In genomic region chr12:80728814-80729213, GRCm38 (mm10) we compare ENCODE assay signal across 10 mouse cellular contexts. TPM values are rescaled to one million over a fixed set of nuclear protein-coding genes. Genes with fewer than 3 reads are reported as not detected.
DNase-seq lines count a peak whose midpoint lies in the region; ATAC-seq and TF ChIP-seq lines count a peak whose summit lies in the region.
"Had no signal": no experiment of that assay in that cellular context is flagged by ENCODE, and none has a peak within 500 bp of the region (broad histone marks: within the 10 kb centered on the region; RNA-seq: fewer than 3 reads in every experiment).

No protein-coding gene starts in this region.

- no peaks in the 10 kb centered on the region for H3K36me3 ChIP-seq in intestine, postnatal 0 days (ENCODE audit: control insufficient read depth, insufficient read depth)
- H3K36me3 ChIP-seq in intestine, embryonic 16.5 days (ENCODE audit: control insufficient read depth, insufficient read depth, low read length), result no peaks in the 10 kb centered on the region
- no peaks in the 10 kb centered on the region for H3K36me3 ChIP-seq in midbrain, embryonic 14.5 days (ENCODE audit: control insufficient read depth, insufficient read depth, low read length)
- no peaks in the 10 kb centered on the region for H3K36me3 ChIP-seq in midbrain, embryonic 15.5 days (replicated peaks)
- H3K36me3 ChIP-seq: hindbrain, embryonic 13.5 days had no signal

- DNase-seq in midbrain, embryonic 14.5 days, result peak; percentile 62
- no peak for DNase-seq in Patski (ENCODE audit: low read depth, low spot score)
- peak; percentile 32 for DNase-seq in retina, postnatal 1 day
- no peak for DNase-seq in right cerebral cortex, postnatal 36 days (ENCODE audit: low spot score in 2 of 2)
- DNase-seq: heart, adult 18-20 months had no signal

- H3K9me3 ChIP-seq in intestine, postnatal 0 days (ENCODE audit: control insufficient read depth), result no peaks in the 10 kb centered on the region
- H3K9me3 ChIP-seq in intestine, embryonic 16.5 days (ENCODE audit: control insufficient read depth, low read length), result no peaks in the 10 kb centered on the region
- H3K9me3 ChIP-seq in midbrain, embryonic 14.5 days (ENCODE audit: control insufficient read depth, low read length), result no peaks in the 10 kb centered on the region
- no peaks in the 10 kb centered on the region for H3K9me3 ChIP-seq in midbrain, embryonic 15.5 days
- H3K9me3 ChIP-seq: forebrain, embryonic 13.5 days; hindbrain, embryonic 13.5 days had no signal

- TF ChIP-seq CTCF in intestine, postnatal 0 days (IDR thresholded peaks at IDR 0.05; ENCODE audit: low read depth), result peak; percentile 74
- TF ChIP-seq CTCF in Patski (IDR thresholded peaks at IDR 0.05), result peak; percentile 70

- POLR2A ChIA-PET in Patski (lab: Charles Lee), result no interaction called here

- no peak overlapping the region for H3K4me2 ChIP-seq in intestine, postnatal 0 days (replicated peaks; ENCODE audit: low read depth)
- H3K4me2 ChIP-seq in intestine, embryonic 16.5 days (ENCODE audit: low read depth, low read length), result no peak overlapping the region
- H3K4me2 ChIP-seq in midbrain, embryonic 14.5 days (ENCODE audit: low read length), result no peak overlapping the region
- no peak overlapping the region for H3K4me2 ChIP-seq in midbrain, embryonic 15.5 days
- H3K4me2 ChIP-seq: forebrain, embryonic 13.5 days; hindbrain, embryonic 13.5 days had no signal

- 46% methylated on average over 2 of the region's 2 CpGs for WGBS in intestine, postnatal 0 days
- 56% methylated on average over 2 of the region's 2 CpGs for WGBS in intestine, embryonic 16.5 days
- 58% methylated on average over 2 of the region's 2 CpGs for WGBS in midbrain, embryonic 14.5 days
- 60% methylated on average over 2 of the region's 2 CpGs for WGBS in midbrain, embryonic 15.5 days

- no peaks in the 10 kb centered on the region for H3K4me1 ChIP-seq in intestine, postnatal 0 days (replicated peaks; ENCODE audit: control insufficient read depth, insufficient read depth, low read length)
- H3K4me1 ChIP-seq in intestine, embryonic 16.5 days (ENCODE audit: control insufficient read depth, insufficient read depth, low read length), result peaks cover 6% of the 10 kb centered on the region; the same call in 1 of the 2 replicates
- H3K4me1 ChIP-seq in midbrain, embryonic 14.5 days (ENCODE audit: control insufficient read depth, insufficient read depth, low read length), result no peaks in the 10 kb centered on the region; the same call in 1 of the 2 replicates
- H3K4me1 ChIP-seq in midbrain, embryonic 15.5 days, result no peaks in the 10 kb centered on the region
- H3K4me1 ChIP-seq: forebrain, embryonic 13.5 days had no signal

- in situ Hi-C loops in Patski (cut with MboI; ENCODE audit: low pct_unique_long_range_greater_than_20kb), result loop anchor here (5.0 kb wide), 1 partner anchor 33 kb away; the partner anchor contains the start of gene Ccdc177

- H3K9ac ChIP-seq in intestine, postnatal 0 days (ENCODE audit: low read depth, low read length), result no peak overlapping the region
- no peak overlapping the region for H3K9ac ChIP-seq in intestine, embryonic 16.5 days (ENCODE audit: low read depth, low read length)
- H3K9ac ChIP-seq in midbrain, embryonic 14.5 days (replicated peaks; ENCODE audit: low read length), result no peak overlapping the region
- no peak overlapping the region for H3K9ac ChIP-seq in midbrain, embryonic 15.5 days
- H3K9ac ChIP-seq: forebrain, embryonic 13.5 days; hindbrain, embryonic 13.5 days had no signal

- H3K27me3 ChIP-seq in intestine, postnatal 0 days (replicated peaks; ENCODE audit: control insufficient read depth, insufficient read depth, low read length), result no peaks in the 10 kb centered on the region
- H3K27me3 ChIP-seq in intestine, embryonic 16.5 days (replicated peaks; ENCODE audit: control insufficient read depth, insufficient read depth, low read length), result no peaks in the 10 kb centered on the region
- no peaks in the 10 kb centered on the region for H3K27me3 ChIP-seq in midbrain, embryonic 14.5 days (ENCODE audit: control insufficient read depth, insufficient read depth, low read length)
- no peaks in the 10 kb centered on the region for H3K27me3 ChIP-seq in midbrain, embryonic 15.5 days (replicated peaks)
- H3K27me3 ChIP-seq in Patski, result no peaks in the 10 kb centered on the region

- no peak for ATAC-seq in intestine, postnatal 0 days
- no peak for ATAC-seq in intestine, embryonic 16.5 days
- no peak for ATAC-seq in midbrain, embryonic 14.5 days (ENCODE audit: low FRiP score, low TSS enrichment)
- ATAC-seq in midbrain, embryonic 15.5 days (replicated peaks), result no peak
- no peak for ATAC-seq in Patski
- ATAC-seq: forebrain, embryonic 13.5 days had no signal

- H3K27ac ChIP-seq in intestine, postnatal 0 days (ENCODE audit: low read depth, low read length), result no peak overlapping the region
- H3K27ac ChIP-seq in intestine, embryonic 16.5 days (ENCODE audit: low read length), result no peak overlapping the region
- H3K27ac ChIP-seq in midbrain, embryonic 14.5 days (replicated peaks; ENCODE audit: low read depth, low read length), result no peak overlapping the region
- no peak overlapping the region for H3K27ac ChIP-seq in midbrain, embryonic 15.5 days
- H3K27ac ChIP-seq: forebrain, embryonic 13.5 days; hindbrain, embryonic 13.5 days had no signal

- H3K4me3 ChIP-seq in intestine, postnatal 0 days (ENCODE audit: low read depth, low read length), result no peak overlapping the region
- H3K4me3 ChIP-seq in intestine, embryonic 16.5 days (ENCODE audit: low read length), result no peak overlapping the region
- H3K4me3 ChIP-seq in midbrain, embryonic 14.5 days (replicated peaks; ENCODE audit: low read depth, low read length), result no peak overlapping the region
- H3K4me3 ChIP-seq in midbrain, embryonic 15.5 days, result no peak overlapping the region
- H3K4me3 ChIP-seq: forebrain, embryonic 13.5 days; hindbrain, embryonic 13.5 days had no signal

- CTCF ChIA-PET in Patski (lab: Charles Lee), result no interaction called here

RNA-seq across cellular contexts. Expression of gene Ccdc177, which starts 31.7 kb away (rescaled TPM):
- 0.03 and 0.10 TPM in 2 replicates for polyA plus RNA-seq in intestine, postnatal 0 days (2015; fragmentation: Nextera tagmentation; extraction: Ambion mirVana)
- 0.02 and 0.09 TPM in 2 replicates for polyA plus RNA-seq in intestine, embryonic 16.5 days (2015; fragmentation: Nextera tagmentation; extraction: Ambion mirVana)
- 8.5 and 8.8 TPM in 2 replicates for polyA plus RNA-seq in midbrain, embryonic 14.5 days (2014; fragmentation: Nextera tagmentation; extraction: Ambion mirVana)
- 5.9 and 6.6 TPM in 2 replicates for polyA plus RNA-seq in midbrain, embryonic 15.5 days (2015; fragmentation: Nextera tagmentation; extraction: Ambion mirVana)
- polyA plus RNA-seq in Patski (2021), result 0.28 TPM

RNA-seq across cellular contexts. Expression of gene Plekhd1, which starts 36.4 kb away (rescaled TPM):
- 1.5 and 1.9 TPM in 2 replicates for polyA plus RNA-seq in intestine, postnatal 0 days (2015; fragmentation: Nextera tagmentation; extraction: Ambion mirVana)
- polyA plus RNA-seq in intestine, embryonic 16.5 days (2015; fragmentation: Nextera tagmentation; extraction: Ambion mirVana), result 11.5 and 12.1 TPM in 2 replicates
- polyA plus RNA-seq in midbrain, embryonic 14.5 days (2014; fragmentation: Nextera tagmentation; extraction: Ambion mirVana), result 2.5 and 3.5 TPM in 2 replicates
- polyA plus RNA-seq in midbrain, embryonic 15.5 days (2015; fragmentation: Nextera tagmentation; extraction: Ambion mirVana), result 3.3 and 3.8 TPM in 2 replicates
- polyA plus RNA-seq in Patski (2021), result not detected

Comparison
In these comparisons a context has a peak if more than half of its experiments do, and no peak if none do; other contexts are left out.
1. DNase-seq: peak in midbrain, embryonic 14.5 days (single experiment) and retina, postnatal 1 day (single experiment); none in Patski (single experiment) and right cerebral cortex, postnatal 36 days (0 of 2).